Mouse (Mus musculus): ENCODE results near the gene Zfp560.
A peak's percentile ranks its signal among the peaks of the same experiment; 100 is the strongest.
"Not testable (repeated sequence)": the region's sequence is repeated elsewhere in the genome, so short reads cannot be mapped to it uniquely, and the experiment has no call there.

Gene Zfp560

DNA sequence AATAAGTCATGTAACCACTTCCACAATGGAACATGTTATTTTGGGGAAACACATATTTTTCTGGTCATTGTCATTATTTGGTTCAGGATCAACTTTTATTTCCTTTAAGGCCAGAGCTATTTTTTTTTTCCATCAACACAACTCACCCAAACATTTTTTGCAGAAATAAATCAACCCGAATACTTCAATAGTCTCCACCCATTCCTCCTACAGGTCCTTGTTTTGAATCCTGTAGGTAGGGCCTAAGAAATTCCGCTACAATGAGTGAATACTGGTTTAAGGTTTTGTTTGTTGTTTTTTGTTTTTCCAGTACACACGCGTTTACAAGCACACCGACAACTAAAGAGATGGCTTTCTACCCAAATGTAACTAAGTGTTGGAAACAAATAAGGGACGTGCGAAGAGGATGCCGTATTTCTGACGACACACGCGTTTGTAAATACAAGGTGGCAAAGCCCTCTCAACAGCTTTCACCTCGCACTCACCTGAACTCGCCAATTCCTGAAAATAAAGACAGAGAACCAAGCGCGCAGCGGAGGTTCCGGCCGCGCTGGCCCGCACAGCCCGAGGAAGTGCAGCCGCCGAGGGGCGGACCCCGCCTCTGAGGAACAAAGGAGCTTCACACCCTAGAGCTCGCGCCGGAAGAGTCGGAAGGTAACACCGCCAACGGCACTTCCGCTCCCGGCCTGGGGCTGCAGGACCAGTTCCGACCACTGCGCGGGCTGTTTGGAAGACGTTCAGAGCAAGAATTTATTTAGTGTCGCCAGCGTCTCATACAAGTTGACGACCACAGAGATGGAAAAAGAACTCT lies at the start of gene Zfp560:
Gene Zfp560, minus strand, starts transcription at position 646 of the 811 bp plus-strand sequence.
- peak; percentile 94 for DNase-seq (ENCODE audit: extremely low spot score)

DNA sequence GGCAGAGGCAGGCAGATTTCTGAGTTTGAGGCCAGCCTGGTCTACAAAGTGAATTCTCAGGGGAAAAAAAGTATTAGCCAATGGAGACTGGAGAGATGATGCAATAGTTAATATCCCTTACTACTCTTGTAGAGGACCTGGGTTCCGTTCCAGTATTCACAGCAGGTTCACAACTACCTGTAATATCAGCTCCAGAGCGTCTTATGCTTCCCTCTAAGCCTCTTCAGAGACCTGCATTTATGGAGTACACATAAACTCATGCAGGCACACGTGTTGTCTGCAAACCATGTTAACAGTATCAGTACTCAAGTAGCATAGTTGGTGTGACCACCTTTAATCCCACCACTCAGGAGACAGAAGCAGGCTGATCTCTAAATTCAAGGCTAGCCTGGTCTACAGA lies 45.0 kb upstream of the Zfp560 start:
- no peak for DNase-seq (ENCODE audit: extremely low spot score)

DNA sequence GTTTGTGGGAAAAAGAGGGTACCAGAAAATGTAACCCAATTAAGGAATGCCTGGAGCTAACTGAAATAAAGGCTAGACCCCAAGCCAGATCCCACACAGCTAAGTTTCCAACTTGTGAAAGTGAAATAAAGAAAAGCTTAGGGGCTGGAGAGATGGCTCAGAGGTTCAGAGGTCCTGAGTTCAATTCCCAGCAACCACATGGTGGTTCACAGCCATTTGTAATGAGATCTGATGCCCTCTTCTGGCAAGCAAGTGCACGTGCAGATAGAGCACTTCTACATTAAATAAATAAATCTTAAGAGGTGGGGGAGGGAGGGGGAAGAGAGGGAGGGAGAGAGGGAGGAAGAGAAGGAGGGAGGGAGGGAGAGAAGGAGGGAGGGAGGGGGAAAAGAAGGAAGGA lies 26.5 kb upstream of the Zfp560 start:
- no peak for DNase-seq (ENCODE audit: extremely low spot score)

DNA sequence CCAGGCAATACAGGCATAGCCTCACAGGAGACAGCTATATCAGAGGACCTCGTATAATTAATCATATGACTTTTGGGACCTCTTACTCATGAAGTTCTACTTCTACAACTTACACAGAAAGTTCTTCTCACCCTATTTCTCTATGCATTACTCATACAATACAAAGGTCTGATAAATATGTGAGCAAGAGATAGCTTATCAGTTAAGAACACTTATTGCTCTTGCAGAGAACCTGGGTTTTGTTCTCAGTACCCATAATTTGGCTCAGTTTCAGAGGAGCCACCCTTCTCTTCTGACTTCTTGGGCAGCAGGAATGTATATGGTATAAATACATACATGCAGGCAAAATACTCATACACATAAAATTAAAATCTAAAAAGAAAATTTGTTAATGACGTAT lies 24.3 kb upstream of the Zfp560 start:
- no peak for DNase-seq (ENCODE audit: extremely low spot score)

DNA sequence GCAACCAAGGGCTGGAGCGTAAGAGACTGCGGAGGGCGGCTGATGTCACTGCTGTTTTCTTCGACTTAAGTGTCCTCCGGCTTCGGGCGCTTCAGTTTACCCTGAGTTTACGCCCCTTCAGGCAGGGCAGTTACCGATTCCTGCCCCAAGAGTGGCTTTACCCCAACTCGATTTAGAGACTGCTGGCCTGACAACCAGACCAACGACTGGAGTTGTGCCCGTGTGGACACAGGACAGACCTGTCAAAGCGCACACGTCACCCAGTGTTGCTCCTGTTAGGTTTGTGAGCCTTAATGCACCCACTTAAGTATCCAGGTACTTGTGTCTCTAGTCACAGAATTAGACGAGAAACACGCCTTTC lies 346 bp upstream of the Zfp560 start:
- DNase-seq (ENCODE audit: extremely low spot score): no peak

GRCm38 (mm10) chr9:20383659-20384058 lies 1.3 kb downstream of the Zfp560 start:
- DNase-seq (ENCODE audit: extremely low spot score): no peak

DNA sequence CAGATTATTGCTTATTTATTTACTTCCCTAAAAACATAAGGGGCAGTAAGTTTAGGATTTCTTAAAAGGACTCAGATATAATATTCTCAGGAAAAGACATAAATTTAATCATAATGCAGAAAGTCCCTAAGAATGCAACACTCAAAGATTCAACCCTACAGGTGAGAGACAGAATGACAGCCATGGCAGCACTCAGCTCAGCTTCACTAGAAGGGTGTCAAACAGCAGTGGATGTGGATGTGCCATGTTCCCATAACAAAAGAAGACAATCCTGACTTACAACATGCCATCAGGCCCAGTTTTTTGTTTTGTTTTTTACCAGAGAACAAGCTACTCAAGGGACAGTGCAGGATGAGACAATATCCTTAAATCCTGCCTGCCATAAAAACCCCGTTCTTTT lies 10.3 kb downstream of the Zfp560 start:
- DNase-seq (ENCODE audit: extremely low spot score): no peak

DNA sequence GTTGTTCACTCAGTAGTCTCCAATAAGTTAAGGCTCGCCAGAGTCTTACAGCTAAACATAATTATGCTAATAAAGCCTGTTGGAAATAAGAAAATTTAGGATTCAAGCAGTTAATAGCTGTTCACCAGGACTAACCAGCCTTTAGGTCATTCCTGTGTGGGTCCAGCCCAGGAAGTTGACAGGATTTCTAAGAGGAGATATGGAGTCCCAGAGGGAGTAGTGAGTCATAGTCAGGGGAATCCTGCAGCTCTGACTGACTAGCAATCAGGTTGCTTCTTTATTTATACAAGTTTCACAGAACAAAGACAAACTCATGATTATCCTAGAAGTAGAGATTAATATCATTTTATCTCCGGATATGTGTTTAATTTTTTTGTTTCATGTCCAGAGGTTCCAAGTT lies 17.7 kb downstream of the Zfp560 start:
- no peak for DNase-seq (ENCODE audit: extremely low spot score)

DNA sequence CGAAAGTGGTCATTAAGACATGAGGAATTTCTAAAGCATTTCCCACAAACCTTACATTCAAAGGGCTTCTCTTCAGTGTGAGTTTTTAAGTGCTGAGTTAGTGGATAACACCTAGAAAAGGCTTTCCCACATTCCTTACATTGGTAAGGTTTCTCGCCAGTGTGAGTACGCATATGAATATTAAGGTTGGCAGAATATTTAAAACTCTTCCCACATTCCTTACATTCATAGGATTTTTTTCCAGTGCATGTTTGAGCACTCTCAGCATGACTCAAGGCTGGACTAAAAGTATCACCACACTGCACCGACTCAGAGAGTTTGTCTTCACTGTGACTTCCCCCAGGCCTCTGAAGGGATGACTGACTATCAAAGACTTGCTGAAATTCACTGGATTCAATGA lies 36.5 kb downstream of the Zfp560 start:
- DNase-seq (ENCODE audit: extremely low spot score): no peak

DNA sequence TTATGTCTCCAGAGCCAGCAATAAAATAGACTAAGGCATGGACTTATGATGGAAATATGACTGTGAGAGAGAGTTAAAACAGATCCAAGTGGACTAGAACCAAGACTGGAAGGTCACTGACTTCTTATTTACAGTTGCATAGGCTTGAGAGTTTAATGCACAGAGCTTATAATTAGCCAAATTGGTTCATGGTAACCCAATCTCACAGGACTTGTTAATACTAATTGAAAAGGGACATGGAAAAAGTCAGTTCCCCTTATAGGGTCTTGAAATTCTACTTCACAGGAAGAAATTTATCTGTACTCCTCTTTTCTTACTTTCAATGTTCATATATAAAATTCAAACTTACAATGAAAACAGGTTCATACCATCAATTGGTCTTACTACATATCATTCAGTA lies 49.0 kb downstream of the Zfp560 start, which contains the start of gene Olfr18:
Gene Olfr18, minus strand, starts transcription at position 101 of the 400 bp plus-strand sequence.
- DNase-seq (ENCODE audit: extremely low spot score): no peak

DNA sequence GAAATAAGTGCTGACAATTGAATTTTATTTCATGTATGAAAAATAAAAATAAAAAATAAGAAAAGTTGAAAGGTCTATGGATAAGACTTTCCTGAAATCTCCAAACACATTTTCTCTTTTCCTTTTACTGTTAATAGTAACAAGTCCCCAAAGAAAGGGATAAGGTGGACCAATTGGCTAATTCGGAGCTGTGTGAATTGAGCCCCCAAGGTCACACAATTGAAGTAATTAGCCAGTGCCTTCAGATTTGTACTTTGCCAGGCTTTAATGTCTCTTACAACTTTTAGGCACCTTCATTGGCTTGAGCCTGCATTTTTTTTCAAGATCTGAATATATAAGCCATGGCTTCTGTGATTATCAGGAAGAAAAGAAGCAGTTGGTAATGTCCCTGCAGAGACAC lies 86.7 kb downstream of the Zfp560 start, which contains the start of gene Olfr873:
Gene Olfr873, plus strand, starts transcription at position 301 of the 400 bp plus-strand sequence.
- DNase-seq (ENCODE audit: extremely low spot score): no peak

DNA sequence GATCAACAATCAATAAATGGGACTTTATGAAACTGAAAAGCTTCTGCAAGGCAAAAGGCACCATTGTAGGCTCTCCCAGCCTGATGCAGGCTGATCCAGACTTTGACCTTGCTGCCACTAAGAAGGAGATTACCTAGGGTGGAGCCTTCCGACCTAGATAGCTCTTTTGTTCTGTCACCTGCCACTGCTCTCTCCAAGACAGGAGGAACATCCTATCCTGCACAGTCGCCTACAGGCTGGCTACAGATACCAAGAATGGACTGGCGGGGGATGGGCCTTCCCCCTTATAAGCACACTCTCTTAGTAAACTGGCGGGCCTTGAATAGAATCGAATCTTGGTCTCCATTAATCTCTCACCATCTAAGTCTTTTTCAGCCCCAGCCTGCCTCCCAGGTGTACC lies 89.4 kb downstream of the Zfp560 start:
- DNase-seq (ENCODE audit: extremely low spot score): not testable (repeated sequence)
